Mouse (Mus musculus) myocyte (in vitro differentiated cells): ENCODE results near the gene Sar1a. TPM values are rescaled to one million over a fixed set of nuclear protein-coding genes. Genes with fewer than 3 reads are reported as not detected.

Experiments
- H3K27me3 ChIP-seq: one replicate; pipeline ENCODE4 v1.6.1; 2011; ENCODE audit not compliant: control insufficient read depth, insufficient read depth, insufficient read length
- H3K36me3 ChIP-seq: one replicate; pipeline ENCODE4 v1.6.1; 2011; ENCODE audit not compliant: control insufficient read depth, insufficient read depth
- H3K4me2 ChIP-seq: one replicate; pipeline ENCODE4 v1.6.1; 2011; ENCODE audit warnings: low read depth, control low read depth
- H3K4me3 ChIP-seq: one replicate; pipeline ENCODE4 v1.5.1; 2011; ENCODE audit warnings: mild to moderate bottlenecking, control low read depth, moderate library complexity
- H3K79me2 ChIP-seq: one replicate; pipeline ENCODE4 v1.6.1; 2011; ENCODE audit not compliant: control insufficient read depth, insufficient read depth
- H3ac ChIP-seq: one replicate; pipeline ENCODE4 v1.6.1; 2011; ENCODE audit not compliant: control insufficient read depth, insufficient read length
- CEBPB ChIP-seq: IDR thresholded peaks from 2 replicates; pipeline ENCODE4 v1.6.1; 2011; ENCODE audit warnings: mild to moderate bottlenecking, moderate library complexity; ENCODE audit not compliant: poor library complexity, insufficient read depth, severe bottlenecking
- E2F4 ChIP-seq: IDR thresholded peaks from one replicate; pipeline ENCODE4 v1.6.1; 2011; ENCODE audit warnings: mild to moderate bottlenecking, control low read depth, moderate library complexity; ENCODE audit not compliant: insufficient read depth
- MAX ChIP-seq: IDR thresholded peaks from one replicate; pipeline ENCODE4 v1.6.1; 2011; ENCODE audit warnings: low read depth, mild to moderate bottlenecking, control low read depth
- MYOD1 ChIP-seq, 3 experiments: IDR thresholded peaks; one replicate each; pipeline ENCODE4 v1.6.1; 2011; ENCODE audit warnings: control low read depth in 2 of 3, low read depth in 2 of 3, mild to moderate bottlenecking in 2 of 3, moderate library complexity in 1 of 3; ENCODE audit not compliant: insufficient read length in 2 of 3, control insufficient read depth in 1 of 3
- MYOG ChIP-seq, 3 experiments: IDR thresholded peaks; one replicate each; pipeline ENCODE4 v1.6.1; 2011; ENCODE audit warnings: control low read depth in 2 of 3, low read depth in 2 of 3, mild to moderate bottlenecking in 2 of 3; ENCODE audit not compliant: insufficient read length in 2 of 3, control insufficient read depth in 1 of 3, insufficient read depth in 1 of 3
- POLR2A ChIP-seq: IDR thresholded peaks from one replicate; pipeline ENCODE4 v1.6.1; 2011; ENCODE audit warnings: low read depth, mild to moderate bottlenecking, control low read depth, moderate library complexity; ENCODE audit not compliant: insufficient read length
- POLR2AphosphoS2 ChIP-seq: IDR thresholded peaks from one replicate; pipeline ENCODE4 v1.6.1; 2011; ENCODE audit warnings: low read depth, control low read depth; ENCODE audit not compliant: insufficient read length
- REST ChIP-seq: IDR thresholded peaks from one replicate; pipeline ENCODE4 v1.6.1; 2011; ENCODE audit warnings: mild to moderate bottlenecking, control low read depth, moderate library complexity; ENCODE audit not compliant: insufficient read depth, insufficient read length
- SRF ChIP-seq: IDR thresholded peaks from one replicate; pipeline ENCODE4 v1.6.1; 2011; ENCODE audit warnings: low read depth; ENCODE audit not compliant: control insufficient read depth, insufficient read length
- TCF12 ChIP-seq: IDR thresholded peaks from one replicate; pipeline ENCODE4 v1.6.1; 2011; ENCODE audit warnings: mild to moderate bottlenecking, control low read depth; ENCODE audit not compliant: poor library complexity, insufficient read depth, severe bottlenecking
- TCF3 ChIP-seq: IDR thresholded peaks from one replicate; pipeline ENCODE4 v1.6.1; 2011; ENCODE audit warnings: low read depth, control low read depth; ENCODE audit not compliant: insufficient read length
- USF1 ChIP-seq: IDR thresholded peaks from one replicate; pipeline ENCODE4 v1.6.1; 2011; ENCODE audit warnings: low read depth, mild to moderate bottlenecking, control low read depth, moderate library complexity
- polyA plus RNA-seq: library from polyadenylated mRNA; unstranded; fragments of >200 nt; fragmentation: generic; extraction: Trizol; gene quantifications from one replicate; pipeline ENCODE4 v1.2.1, GENCODE M21; 2012; ENCODE audit warnings: missing spikeins

Gene Sar1a
- polyA plus RNA-seq, 1 experiment = 142 TPM

DNA sequence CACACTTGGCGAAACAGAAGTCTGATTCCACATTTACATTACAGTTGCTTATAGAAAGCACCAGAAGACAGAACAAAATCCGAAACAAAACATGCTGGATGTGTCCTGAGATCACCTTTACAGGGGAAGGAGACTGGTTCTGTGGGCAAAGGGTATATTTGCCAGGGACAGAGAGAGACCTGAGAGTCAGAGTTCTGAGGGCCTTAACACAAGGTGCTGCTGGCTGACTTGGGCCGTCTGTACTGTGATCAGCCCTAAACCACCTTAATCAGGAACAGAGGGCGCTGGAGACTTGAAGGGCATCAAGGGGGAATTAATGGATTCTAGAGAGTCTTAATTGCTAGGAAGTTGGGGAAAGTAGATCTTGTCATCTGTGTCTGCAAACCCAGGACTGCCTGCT, 13.5 kb downstream of the Sar1a start:
- Histone ChIP-seq H3ac (no peak overlapping the region), H3K4me3 (no peak overlapping the region), H3K4me2 (no peak overlapping the region), H3K27me3 (peaks cover 4% of the 10 kb centered on the region), H3K36me3 (peaks cover 33% of the 10 kb centered on the region), H3K79me2 (no peaks in the 10 kb centered on the region)
- TF ChIP-seq USF1 = no peak
- no peak for TF ChIP-seq CEBPB
- TF ChIP-seq SRF = no peak
- no peak for TF ChIP-seq REST
- no peak for TF ChIP-seq E2F4
- TF ChIP-seq POLR2AphosphoS2 = no peak
- no peak for TF ChIP-seq MYOD1 (IDR thresholded peaks at IDR 0.05; ENCODE audit: control insufficient read depth in 1 of 3, insufficient read length in 2 of 3, low read depth in 2 of 3)
- no peak for TF ChIP-seq MAX
- TF ChIP-seq MYOG (IDR thresholded peaks at IDR 0.05; ENCODE audit: control insufficient read depth in 1 of 3, insufficient read depth in 1 of 3, insufficient read length in 2 of 3, low read depth in 2 of 3) = no peak

DNA sequence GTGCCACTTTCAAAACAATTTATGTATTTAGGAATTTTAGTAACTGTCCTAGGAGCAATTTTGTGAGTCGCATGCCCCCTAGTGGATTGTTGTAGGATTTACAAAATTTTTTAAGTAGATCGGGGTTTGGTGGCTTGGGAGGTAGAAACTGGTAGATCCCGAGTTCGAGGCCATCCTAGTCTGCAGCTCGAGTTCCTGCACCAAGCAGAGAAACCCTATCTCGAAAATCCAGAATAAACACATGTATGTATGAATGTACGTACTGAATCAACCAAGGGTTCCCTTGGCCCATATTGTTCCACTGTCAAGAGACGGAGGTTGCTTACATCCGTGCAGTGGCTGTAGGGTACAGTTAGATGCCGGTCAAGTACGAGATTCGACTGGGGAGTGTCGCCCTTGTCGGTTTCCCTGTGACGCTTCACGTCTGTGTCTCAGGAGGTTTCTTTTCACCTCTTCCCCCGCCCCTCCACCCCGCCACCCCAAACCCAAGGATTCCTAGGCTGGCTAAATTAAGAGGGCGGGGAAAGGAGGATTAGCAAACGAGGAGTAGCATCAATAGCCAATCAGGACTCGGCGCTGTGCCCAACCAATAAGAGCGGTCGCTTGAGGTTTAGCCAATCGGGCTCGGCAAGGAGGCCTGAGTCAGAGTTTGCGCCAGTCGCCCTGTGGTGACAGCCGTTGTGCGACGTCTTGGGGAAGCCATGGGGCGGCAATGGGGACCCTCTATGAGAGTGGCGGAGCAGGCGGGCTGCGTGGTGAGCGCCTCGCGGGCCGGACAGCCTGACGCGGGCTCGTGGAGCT, 15.0 kb downstream of the Sar1a start, which contains the start of gene Tysnd1:
TSS of gene Tysnd1 (plus strand) at position 645 of the 801 bp plus-strand sequence.
- peak within 1 kb of the TSS; percentile 33 for H3K4me3 ChIP-seq
- H3K36me3 ChIP-seq = peaks cover 22% of the 10 kb centered on the region
- peak within 1 kb of the TSS; percentile 66 for H3K4me2 ChIP-seq
- H3K27me3 ChIP-seq = peaks cover 4% of the 10 kb centered on the region
- peak within 1 kb of the TSS; percentile 51 for H3ac ChIP-seq
- H3K79me2 ChIP-seq = no peaks in the 10 kb centered on the region
- no peak for TF ChIP-seq CEBPB
- TF ChIP-seq TCF3 = no peak
- TF ChIP-seq SRF = peak; percentile 84
- peak; percentile 48 for TF ChIP-seq POLR2A

DNA sequence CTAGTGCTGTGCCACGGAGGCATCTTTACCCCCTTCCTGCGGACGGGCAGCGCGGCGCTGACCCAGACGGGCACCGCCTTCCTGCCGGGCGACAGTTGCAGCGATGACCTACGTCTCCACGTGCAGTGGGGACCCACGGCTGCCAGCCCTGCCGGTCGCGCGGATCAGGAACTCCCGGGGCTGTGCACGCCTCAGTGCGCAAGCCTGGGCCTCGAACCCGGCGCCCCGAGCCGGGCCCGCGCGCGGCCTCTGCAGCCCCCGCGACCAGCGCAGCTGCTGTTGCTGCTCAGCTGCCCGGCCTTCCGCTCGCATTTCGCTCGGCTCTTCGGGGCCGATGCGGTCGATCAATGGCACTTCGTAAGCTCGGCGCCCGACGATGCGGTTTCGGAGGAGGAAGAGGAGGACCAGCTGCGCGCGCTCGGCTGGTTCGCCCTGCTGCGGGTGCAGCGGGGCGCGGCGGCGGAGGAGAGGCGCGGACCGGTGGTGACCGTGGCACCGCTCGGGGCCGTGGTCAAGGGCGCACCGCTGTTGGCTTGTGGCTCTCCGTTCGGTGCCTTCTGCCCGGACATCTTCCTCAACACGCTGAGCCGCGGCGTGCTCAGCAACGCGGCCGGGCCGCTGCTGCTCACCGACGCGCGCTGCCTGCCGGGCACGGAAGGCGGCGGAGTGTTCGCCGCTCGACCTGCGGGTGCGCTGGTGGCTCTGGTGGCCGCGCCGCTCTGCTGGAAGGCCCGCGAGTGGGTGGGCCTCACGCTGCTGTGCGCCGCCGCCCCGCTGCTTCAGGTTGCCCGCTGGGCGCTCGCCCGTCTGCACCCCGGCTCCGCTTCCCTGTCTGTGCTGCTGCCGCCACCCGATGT, 15.8 kb downstream of the Sar1a start:
- Histone ChIP-seq H3K4me2 (peak overlapping the region; percentile 61), H3K79me2 (no peaks in the 10 kb centered on the region), H3ac (peak overlapping the region; percentile 51), H3K27me3 (peaks cover 4% of the 10 kb centered on the region), H3K36me3 (peaks cover 15% of the 10 kb centered on the region), H3K4me3 (peak overlapping the region; percentile 33)
- TF ChIP-seq SRF (no peak), MYOD1 (IDR thresholded peaks at IDR 0.05; ENCODE audit: control insufficient read depth in 1 of 3, insufficient read length in 2 of 3, low read depth in 2 of 3) (peak in 1 of 3 experiments; percentile 46), E2F4 (no peak), POLR2A (peak; percentile 24), REST (no peak), TCF3 (no peak), USF1 (no peak), TCF12 (no peak), CEBPB (no peak), POLR2AphosphoS2 (no peak), MYOG (IDR thresholded peaks at IDR 0.05; ENCODE audit: control insufficient read depth in 1 of 3, insufficient read depth in 1 of 3, insufficient read length in 2 of 3, low read depth in 2 of 3) (no peak)

GRCm38 (mm10) chr10:61696560-61696823, 16.4 kb downstream of the Sar1a start:
- H3K4me2 ChIP-seq = peak overlapping the region; percentile 61
- H3K27me3 ChIP-seq = peaks cover 4% of the 10 kb centered on the region
- H3K36me3 ChIP-seq = peaks cover 10% of the 10 kb centered on the region
- H3K4me3 ChIP-seq = peak overlapping the region; percentile 33
- H3ac ChIP-seq = peak overlapping the region; percentile 51
- H3K79me2 ChIP-seq = no peaks in the 10 kb centered on the region
- TF ChIP-seq MYOD1 (IDR thresholded peaks at IDR 0.05; ENCODE audit: control insufficient read depth in 1 of 3, insufficient read length in 2 of 3, low read depth in 2 of 3) (no peak), USF1 (no peak), E2F4 (no peak), POLR2AphosphoS2 (no peak), MAX (no peak), TCF3 (no peak), REST (no peak), SRF (no peak), POLR2A (no peak), CEBPB (no peak), MYOG (IDR thresholded peaks at IDR 0.05; ENCODE audit: control insufficient read depth in 1 of 3, insufficient read depth in 1 of 3, insufficient read length in 2 of 3, low read depth in 2 of 3) (no peak), TCF12 (no peak)

DNA sequence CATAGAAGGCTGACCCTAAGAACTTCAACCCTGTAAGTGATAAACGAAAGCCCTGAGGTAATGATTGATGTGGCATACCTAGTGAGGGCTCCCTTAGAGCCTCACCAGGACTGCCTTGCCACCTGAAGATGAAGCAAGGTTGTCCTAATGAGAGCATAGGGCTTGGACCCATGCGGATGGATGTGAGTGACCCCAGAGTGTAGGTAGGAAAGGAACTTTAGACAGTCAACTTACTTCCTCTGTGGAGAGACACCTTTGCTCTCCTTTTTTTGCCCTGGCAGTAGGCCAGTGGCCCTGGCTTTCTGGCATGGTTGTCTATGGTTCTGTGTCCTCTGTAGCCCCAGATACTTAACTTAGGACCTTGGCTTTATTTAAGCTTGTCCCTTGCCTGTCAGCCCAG, 16.9 kb downstream of the Sar1a start:
- H3K79me2 ChIP-seq = no peaks in the 10 kb centered on the region
- no peak for TF ChIP-seq TCF3
- TF ChIP-seq SRF = no peak
- TF ChIP-seq USF1 = no peak
- TF ChIP-seq POLR2AphosphoS2 = no peak
- no peak for TF ChIP-seq MYOG (IDR thresholded peaks at IDR 0.05; ENCODE audit: control insufficient read depth in 1 of 3, insufficient read depth in 1 of 3, insufficient read length in 2 of 3, low read depth in 2 of 3)
- H3K4me3 ChIP-seq = peak overlapping the region; percentile 33
- peaks cover 4% of the 10 kb centered on the region for H3K27me3 ChIP-seq
- H3ac ChIP-seq = no peak overlapping the region
- H3K4me2 ChIP-seq = peak overlapping the region; percentile 61
- H3K36me3 ChIP-seq = peaks cover 4% of the 10 kb centered on the region
